Mouse (Mus musculus) brown adipose tissue, adult 24 weeks (tissue): Measurements from ENCODE around the gene Gbgt1. TPM values are rescaled to one million over a fixed set of nuclear protein-coding genes. Genes with fewer than 3 reads are reported as not detected.

Source experiments
- H3K27ac ChIP-seq: fragments of 200-500 bp; replicated peaks from 2 replicates; pipeline ENCODE4 v1.5.1; 2012; ENCODE audit warnings: low read depth, mild to moderate bottlenecking, low read length
- H3K4me1 ChIP-seq: fragments of 200-500 bp; 2 replicates; pipeline ENCODE4 v1.6.1; 2012; ENCODE audit warnings: low read length, mixed read lengths; ENCODE audit not compliant: control insufficient read depth, insufficient read depth, insufficient read length
- H3K4me3 ChIP-seq: fragments of 200-500 bp; 2 replicates; pipeline ENCODE4 v1.5.1; 2012; ENCODE audit warnings: low read depth, mild to moderate bottlenecking, low read length, moderate library complexity; ENCODE audit not compliant: insufficient read depth
- polyA plus RNA-seq: library from polyadenylated mRNA; stranded (reverse); fragments of >200 nt; gene quantifications from 2 replicates; pipeline ENCODE4 v1.2.4, GENCODE M21; 2012; ENCODE audit not compliant: missing spikeins, insufficient read depth, insufficient read length

Gene Gbgt1
- polyA plus RNA-seq, 1 experiment: not detected

DNA sequence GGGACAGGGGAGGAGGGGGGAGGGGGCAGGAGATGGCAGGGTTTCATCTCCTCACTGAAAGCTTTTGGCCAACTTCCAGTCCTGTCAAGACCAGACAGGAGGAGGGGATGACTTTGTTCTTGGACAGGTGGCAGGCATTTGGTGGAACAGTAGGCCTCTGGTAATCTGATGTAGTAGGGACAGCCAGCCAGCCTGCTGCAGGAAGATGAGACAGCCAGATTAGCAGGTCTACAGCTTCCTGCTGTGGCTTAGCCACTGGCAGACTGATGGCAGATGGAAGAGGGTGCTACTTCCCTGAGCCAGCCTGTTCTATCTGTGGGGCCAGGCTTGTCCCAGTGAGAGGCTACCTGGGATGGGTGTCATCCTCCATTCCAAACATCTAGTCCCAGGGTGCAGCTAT lies 49.3 kb downstream of the Gbgt1 start:
- Histone ChIP-seq H3K27ac (no peak overlapping the region), H3K4me1 (no peaks in the 10 kb centered on the region; the same call in 1 of the 2 replicates), H3K4me3 (no peak overlapping the region)

DNA sequence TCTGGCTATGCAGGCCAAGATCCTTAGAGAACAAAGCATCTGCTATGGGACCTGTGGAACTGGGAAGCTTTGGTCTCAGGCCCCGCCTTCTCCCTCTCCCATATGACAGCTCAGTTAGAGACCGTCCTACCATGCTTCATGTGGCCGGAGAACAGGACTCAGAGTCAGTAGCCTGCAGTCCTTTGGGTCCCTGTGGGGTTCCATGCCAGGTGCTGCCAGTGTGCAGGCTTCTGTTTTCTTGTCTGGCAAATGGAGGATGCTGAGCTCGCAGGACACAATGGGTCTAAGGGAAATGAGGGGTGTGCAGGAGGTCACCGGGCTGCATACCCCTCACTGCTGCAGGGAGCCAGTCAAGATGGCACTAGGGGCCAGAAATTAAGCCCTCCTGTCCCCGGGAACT lies 49.9 kb downstream of the Gbgt1 start:
- H3K4me1 ChIP-seq: no peaks in the 10 kb centered on the region
- H3K4me3 ChIP-seq: no peak overlapping the region
- no peak overlapping the region for H3K27ac ChIP-seq

DNA sequence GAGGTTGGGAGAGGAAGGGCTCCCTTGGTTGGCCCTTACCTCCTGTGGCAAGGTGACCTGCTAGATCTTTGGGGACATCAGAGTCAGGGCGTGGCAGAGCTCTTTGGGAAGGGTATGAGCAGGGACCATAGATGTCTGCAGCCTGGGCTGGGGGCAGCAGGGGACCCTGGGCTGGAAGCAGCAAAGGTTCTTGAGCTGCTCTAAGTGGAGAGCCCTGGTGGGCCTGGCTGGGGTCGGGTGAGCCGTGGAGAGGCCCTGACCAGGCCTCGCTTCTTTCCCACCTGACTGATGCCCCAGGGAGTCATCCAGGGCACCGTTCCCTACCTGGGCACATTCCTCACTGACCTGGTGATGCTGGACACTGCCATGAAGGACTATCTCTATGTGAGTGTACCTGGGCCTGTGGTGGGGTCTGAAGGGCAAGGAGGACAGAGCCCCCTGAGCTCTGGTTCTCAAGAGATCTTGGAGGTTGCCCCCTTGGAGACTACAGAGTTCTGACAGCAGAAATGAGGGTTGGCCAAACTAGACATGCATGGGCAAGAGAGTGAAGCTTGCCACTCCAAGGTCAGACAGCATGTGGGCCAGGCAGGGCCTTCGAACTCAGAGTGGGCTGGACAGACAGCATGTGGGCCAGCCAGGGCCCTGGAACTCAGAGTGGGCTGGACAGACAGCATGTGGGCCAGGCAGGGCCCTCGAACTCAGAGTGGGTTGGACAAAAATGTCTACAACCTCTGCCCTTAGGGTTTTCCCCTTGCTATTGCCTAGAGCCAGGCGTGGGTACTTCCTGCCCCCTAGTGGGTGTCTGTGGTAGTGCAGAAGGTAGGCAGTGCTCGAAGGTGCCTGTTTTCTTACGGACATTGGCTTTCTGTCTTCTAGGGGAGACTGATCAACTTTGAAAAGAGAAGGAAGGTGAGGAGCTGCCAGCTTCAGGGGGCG lies 50.8 kb downstream of the Gbgt1 start:
- Histone ChIP-seq H3K4me3 (no peak overlapping the region), H3K27ac (no peak overlapping the region), H3K4me1 (no peaks in the 10 kb centered on the region)

DNA sequence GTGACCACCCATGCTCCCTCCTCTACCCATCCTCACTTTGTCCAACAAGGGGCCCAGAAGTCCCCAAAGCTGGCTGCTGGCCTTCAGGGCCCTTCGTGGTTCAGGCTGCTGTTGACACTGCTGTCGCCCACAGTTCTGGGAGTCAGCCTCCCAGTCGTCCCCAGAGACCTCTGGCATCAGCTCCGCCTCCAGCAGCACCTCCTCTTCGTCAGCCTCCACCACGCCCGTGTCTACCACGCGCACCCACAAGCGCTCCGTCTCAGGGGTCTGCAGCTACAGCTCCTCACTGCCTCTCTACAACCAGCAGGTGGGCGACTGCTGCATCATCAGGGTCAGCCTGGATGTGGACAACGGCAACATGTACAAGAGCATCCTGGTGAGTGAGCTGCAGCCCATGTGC lies 52.5 kb downstream of the Gbgt1 start:
- no peaks in the 10 kb centered on the region for H3K4me1 ChIP-seq
- no peak overlapping the region for H3K27ac ChIP-seq
- H3K4me3 ChIP-seq: no peak overlapping the region

DNA sequence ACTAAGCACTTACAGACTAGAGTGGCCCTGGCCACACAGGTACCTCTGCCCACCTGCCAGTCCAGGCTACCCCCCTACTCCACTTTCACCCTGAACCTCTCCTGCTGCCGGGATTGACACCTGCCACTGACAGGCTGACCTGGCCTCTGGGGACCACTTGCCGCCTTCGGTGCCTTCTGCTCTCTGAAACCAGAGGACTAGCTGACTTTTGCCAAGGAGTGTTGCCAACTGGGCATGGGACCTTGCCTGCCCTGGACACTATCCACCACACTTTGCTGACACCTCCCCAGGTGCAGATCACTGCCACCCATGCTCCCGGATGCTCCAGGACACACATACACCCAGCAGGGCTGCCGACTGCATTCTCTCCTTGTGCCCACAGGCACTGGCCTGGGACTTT lies 55.6 kb downstream of the Gbgt1 start:
- Histone ChIP-seq H3K4me1 (no peaks in the 10 kb centered on the region), H3K27ac (no peak overlapping the region), H3K4me3 (no peak overlapping the region)

Other genes with a start within 250 kb of the Gbgt1 start
- gene Ppp1r26, start 50.1 kb upstream of the Gbgt1 start, polyA plus RNA-seq: not detected in 2 replicates
- gene 1700007K13Rik, start 30.6 kb upstream of the Gbgt1 start, polyA plus RNA-seq: 1.9 TPM in 1 of 2 replicates, not detected in the other
- 71.5 and 85.2 TPM in 2 replicates for gene Mrps2, start 28.8 kb upstream of the Gbgt1 start, polyA plus RNA-seq
- gene Gm10134, start 9.2 kb downstream of the Gbgt1 start, polyA plus RNA-seq: not detected in 2 replicates
- gene Ralgds, start 16.2 kb downstream of the Gbgt1 start, polyA plus RNA-seq: 5.7 and 6.1 TPM in 2 replicates
- not detected in 2 replicates for gene Cel, start 66.5 kb downstream of the Gbgt1 start, polyA plus RNA-seq
- 5.2 and 6.9 TPM in 2 replicates for gene Gtf3c5, start 86.9 kb downstream of the Gbgt1 start, polyA plus RNA-seq
- not detected in 2 replicates for gene Gfi1b, start 125.1 kb downstream of the Gbgt1 start, polyA plus RNA-seq
- gene Tsc1, start 144.3 kb downstream of the Gbgt1 start, polyA plus RNA-seq: 5.0 TPM in 2 replicates
- not detected in 2 replicates for gene Spaca9, start 202.8 kb downstream of the Gbgt1 start, polyA plus RNA-seq
- not detected in 2 replicates for gene Ak8, start 203.3 kb downstream of the Gbgt1 start, polyA plus RNA-seq